Mouse (Mus musculus) lung, postnatal 4 days (tissue): ENCODE data around the gene Tlk1.

Source experiments
- DNase-seq, 2 experiments: peaks; one replicate each; pipeline ENCODE4 v3.0.0; 2021

Gene Tlk1

DNA sequence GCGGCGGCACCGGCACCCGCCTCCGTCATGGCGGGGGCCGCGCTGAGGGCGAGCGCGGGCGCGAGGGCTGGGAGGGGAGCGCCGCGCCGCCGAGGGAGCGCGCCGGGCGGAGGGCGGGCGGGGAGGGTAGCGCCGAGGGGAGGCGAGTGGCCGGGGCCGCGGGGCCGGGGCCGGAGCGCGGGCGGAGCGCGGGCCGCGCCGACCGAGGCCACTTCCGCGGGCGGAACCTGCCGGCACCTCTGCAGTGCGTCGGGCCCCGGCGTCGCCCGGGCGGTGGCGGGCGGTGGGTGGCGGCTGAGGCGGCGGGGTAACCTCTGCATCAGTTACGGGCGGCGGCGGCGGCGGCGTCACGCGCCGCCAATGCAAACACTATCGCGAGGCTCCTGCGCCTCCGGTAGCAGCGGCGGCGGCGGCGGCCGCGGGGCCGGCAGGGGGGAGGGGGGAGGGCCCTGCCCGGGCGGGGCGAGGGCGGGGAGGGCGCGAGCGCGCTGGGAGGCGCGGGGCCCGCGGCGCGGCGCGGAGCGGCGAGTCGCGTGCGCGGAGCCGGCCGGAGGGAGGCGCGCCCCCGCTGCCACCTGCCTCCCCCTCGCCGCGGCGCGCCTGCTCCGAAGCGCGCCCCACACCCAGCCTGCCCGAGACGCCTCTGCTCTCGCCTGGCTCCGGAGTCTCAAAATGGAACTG lies at the start of gene Tlk1:
Tlk1 (minus strand) TSS at position 358 of the 681 bp plus-strand sequence.
- DNase-seq, result peak; percentile 82 to 92

DNA sequence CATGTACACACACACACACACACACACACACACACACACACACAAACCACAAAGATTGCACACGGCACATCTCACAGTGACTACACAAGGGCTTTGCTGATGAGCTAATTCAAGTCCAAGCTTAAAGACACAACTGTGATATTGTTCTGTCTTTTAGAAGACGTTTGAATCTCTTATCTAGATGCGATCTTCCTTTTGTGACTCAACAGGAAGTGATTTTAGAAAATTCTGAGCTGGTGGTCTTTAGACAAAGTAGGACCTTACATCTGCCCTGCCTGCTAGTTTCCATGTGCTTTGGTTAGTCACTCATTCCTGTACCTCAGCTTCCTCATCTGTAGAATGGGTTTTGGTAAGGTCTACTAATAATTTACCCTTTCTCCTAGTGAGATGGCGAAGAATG lies 49.6 kb upstream of the Tlk1 start:
- no peak for DNase-seq

DNA sequence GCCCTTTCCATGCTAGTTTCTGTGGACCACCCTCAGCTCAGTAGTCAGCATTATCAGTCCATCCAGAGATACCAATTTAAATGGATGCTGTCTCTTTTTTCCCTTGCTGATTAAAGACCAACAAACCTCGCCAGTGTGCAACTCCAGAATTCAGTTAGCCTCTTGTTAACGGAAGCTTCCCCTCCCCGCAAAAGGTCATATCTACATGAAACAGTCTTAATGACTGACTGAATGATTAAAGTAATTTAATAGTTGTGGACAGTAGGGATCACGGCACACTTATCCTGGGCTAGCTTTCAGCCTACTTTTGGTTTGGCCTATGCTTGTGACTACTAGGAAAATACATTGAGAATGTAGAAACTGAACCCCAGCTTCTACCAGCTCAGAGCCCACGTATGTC lies 47.6 kb upstream of the Tlk1 start:
- DNase-seq, result no peak

DNA sequence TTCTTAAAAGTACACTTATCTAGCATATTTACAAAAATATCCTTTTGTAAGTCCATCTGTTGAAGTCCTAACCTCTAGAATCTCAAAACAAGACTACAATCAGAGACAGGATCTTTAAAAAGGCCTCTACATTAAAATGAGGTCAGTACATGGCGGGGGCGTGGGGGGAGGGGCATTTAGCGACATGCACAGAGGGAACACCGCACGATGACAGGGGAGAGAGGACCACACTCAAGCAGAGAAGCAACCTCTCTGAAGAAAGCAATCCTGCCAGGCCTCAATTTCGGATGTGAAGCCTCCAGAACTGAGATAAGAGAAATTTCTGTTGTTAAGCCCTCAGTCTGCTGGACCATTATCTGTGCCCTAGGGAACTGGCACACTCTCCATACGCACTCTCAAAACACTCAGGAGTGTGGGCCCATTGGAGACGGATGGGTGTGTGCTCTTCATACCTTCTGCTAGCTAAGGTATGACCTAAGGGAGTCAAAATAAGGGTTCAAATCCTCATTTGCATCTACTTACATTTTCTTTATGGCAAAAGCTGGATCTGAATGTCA lies 46.0 kb upstream of the Tlk1 start:
- no peak for DNase-seq

DNA sequence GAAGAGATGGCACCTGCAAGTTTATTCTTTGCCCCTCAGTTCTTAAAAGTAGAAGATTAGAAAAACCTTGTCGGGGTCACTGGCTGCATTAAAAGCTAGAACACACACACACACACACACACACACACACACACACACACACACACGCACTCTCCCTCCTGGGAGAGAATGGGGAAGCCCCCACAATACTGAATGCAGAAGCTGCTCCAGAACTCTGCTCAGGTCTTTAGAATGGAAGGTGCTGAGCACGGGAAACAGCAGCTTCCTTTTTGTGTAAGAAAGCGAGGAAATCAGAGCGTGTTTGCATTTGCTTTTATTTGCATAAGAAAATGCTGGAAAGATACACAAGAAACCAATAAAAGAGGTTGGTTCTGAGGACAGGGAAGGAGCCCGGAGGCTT lies 45.3 kb upstream of the Tlk1 start:
- DNase-seq, result no peak

DNA sequence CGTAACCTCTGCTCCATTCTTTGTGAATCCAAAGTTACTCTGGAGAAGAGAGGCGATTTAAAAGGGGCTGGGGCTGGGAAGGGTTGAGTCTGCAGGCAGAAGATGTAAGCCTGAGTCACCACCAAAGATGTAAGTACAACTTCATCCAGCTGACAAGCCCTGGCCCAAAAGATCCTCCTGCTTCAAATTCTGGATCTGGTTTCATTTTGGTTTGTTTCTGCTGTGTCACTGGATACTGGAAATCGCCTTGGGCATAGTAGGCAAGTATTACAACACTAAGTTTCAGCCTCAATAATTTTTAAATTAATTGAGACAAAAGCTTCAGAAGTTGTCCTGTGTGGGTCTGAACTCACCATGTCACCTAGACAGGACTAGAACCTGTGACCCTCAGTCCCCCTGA lies 43.6 kb upstream of the Tlk1 start:
- DNase-seq, result no peak

DNA sequence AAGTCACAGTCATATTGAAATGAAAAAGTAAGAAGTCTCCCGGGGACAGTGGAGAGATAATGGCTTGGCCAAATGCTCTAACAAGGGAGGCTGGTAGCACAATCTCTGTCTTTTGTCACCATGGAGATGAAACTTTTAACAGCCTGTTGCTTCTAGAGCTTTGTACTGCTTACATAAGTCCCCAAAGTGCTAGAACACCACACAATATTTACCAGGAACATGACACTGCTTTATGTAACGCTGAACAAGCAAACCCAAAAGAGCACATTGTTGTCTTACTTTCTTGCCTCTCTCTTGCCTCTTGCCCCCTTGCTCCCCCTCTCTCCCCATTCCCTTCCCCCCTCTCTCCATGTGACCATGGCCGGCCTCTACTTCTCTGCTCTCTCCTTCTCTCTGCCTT lies 41.7 kb upstream of the Tlk1 start:
- DNase-seq, result no peak

DNA sequence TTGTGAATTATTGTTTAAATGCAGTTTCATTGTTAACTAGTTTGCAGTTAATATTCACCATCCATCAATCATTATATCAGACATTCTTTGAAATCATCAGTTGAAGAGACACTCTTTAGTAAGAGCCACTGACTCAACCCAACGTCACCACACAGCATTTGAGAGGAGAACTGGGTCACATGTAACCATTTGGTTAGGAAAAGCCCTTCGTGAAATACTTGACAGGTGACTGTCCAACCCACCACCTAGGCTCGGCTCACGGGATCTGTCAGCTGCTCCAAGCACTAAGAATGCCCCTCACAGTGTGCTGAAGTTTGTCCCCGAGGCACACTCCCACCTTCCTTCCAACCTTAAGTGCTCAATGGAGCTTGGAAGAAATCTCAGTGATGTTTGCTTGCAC lies 37.4 kb upstream of the Tlk1 start:
- DNase-seq, result no peak

DNA sequence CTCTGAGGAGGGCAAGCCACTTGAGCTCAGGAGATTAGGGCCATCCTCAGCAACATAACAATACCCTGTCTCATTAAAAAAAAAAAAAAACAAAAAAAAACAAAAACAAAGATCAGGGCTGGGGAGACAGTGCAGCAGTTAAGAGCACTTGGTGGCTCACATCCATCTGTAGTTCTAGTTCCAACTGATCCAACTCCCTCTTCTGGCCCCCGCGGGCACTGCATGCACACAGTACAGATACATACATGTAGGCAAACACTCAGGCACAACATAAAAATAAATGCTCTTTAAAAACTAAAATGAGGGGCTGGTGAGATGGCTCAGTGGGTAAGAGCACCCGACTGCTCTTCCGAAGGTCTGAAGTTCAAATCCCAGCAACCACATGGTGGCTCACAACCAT lies 34.2 kb upstream of the Tlk1 start:
- DNase-seq, result no peak

DNA sequence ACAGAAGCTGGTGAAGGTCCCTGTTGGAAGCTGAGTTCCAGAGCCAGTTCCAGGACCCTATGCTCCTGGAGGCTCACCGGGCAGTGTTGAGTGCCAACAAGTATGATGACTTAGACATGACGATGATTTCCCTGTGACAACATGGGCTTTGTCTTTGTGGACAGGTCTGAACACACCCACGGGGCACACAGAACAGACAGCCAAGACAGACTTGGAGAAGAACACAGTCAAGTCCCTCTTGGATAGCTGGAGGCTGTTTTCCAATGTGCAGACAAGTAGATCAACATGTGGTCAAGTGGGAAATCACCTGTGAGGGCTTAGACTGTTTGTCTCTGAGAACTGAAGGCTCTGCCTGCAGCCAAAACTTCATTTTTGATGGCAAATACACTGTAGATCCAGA lies 31.4 kb upstream of the Tlk1 start:
- no peak for DNase-seq

DNA sequence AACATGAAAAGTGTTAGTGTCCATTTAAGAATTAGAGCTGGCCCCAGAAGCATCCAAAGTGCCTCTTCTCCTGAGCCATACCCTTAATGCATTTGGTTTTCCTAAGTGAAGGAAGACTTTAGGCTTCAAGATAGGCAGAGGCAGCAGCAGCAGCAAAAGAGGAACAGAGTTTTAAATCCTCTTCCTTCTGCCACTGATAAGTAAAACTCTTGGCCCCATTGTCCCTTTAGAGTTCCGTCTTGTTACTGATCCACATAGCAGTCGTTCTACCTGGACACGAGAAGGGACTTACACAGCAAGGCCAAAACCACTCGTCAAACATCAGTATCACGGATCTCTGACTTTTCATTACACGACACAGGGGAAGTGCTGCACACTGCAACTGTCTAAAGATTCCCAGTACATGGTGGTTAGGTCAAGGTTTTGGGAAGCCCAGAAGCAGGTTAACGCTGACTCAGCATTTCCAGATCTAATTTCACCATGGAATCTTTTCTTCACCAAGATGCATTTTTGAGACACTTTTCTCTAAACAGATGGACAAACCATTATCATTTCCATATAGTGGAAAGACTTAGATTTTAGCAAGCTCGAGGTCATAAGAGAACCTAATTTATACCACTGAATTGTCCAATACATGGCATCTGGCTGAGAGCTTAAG lies 28.8 kb upstream of the Tlk1 start:
- no peak for DNase-seq

DNA sequence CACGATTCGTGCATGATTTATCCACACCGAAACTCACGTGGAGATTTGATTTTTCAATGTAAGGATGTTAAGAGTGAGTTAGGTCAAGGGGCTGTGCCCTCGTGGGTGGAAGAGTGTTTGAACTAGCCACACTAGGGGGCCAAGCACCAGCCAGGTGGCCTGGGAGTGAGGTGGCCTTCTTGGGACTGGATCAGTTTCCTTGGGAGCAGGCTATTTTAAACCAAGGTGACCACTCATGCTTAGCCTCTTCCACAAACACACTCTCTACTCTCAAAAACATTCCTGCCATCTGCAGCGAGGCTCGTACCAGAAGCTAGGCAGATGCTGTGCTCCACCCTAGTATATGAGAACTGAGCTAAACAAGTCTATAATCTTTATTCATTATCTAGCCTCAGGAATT lies 27.8 kb upstream of the Tlk1 start:
- no peak for DNase-seq

DNA sequence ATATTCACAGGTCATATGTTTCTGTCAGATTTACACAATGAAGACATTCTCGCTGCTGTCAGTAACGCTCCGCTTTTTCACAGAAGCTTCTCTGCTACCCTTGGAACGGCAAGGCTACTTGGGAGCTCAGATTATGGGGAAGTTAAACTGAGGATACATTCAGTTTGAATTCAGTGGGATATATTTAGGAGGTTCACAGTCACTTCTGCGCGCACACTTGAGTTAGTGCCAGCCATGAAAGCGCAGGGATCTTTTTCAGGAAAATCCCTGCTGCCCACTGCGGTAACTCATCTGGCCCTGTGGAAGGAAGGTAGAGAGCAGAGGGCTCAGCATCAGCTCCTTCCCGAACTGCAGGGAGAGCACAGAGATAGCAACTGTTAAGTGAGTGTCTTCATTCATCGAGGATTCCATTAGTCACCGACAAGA lies 27.3 kb upstream of the Tlk1 start:
- no peak for DNase-seq

DNA sequence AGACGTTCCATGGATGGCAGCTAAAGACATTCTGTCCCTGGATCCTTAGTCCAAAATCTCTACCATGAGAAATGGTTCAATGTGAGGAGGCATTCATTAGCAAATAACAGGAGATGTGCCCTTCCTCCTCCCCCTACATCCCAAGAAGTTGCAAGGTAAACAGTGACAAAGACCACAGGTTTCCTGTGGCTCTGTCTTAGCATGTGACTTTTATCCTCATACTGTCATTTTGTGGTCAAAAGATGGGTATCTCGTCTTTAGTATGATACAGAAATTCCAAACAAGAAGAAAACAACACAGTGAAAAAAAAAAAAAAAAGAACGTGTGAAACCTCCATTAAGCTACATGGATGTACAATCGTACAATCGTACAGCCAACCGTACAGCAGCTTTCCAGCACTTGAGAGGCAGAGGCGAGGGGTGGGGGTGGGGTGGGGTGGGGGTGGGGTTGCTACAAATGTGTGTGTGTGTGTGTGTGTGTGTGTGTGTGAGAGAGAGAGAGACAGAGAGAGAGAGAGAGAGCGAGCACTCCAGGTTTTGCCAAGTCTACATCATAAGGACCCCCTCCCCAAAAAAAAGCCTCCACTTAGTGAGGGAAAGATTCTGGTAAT lies 26.8 kb upstream of the Tlk1 start:
- no peak for DNase-seq

DNA sequence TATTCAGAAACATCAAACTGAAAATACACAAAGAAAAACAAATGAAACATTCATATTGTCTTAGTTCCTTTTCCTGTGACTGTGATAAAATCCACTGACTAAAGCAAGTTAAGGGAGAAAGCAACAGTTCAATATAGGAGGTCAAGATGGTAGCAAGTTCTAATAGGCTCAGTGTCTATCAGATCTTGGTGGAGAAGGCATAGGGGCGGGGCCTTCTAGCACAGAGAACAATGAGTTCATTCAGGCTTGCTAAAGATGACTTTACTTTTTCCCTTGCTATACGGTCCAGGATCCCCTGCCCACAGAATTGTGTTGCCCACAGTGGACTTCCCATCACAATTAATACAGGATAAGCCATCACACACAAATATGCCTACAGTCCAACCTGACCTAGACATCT lies 20.3 kb upstream of the Tlk1 start:
- DNase-seq, result no peak

DNA sequence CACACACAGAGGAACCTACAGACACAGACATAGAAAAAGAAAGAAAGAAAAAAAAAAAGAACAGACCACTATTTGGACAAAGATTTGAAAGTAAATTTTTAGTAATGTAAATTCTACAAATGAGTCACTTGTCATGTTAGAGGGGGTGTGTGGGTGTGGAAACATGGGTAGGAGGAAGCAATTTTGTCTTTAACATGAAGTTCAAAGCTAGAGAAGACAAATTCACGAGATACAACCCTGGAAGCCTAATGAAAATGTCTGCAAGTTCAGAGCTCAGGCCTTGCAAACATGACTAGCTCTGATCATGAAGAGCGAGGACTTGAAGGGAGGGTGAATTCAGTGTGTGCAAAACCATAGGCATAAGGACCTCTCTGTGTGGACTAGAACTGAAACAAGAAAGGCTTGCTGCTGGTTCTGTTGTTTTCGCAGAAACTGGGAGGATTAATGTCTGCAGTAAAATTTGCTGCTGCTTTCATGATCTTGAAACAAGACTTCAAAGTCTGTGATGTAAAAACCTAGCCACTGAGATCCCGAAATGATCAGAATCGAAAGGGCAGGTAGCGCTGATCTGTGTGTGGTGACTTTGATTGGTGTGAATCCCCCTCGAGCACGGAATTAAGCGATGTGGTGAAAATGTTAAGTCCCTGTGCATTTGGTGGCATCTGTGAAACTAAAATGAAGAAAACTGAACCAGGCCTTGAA lies 19.3 kb upstream of the Tlk1 start:
- no peak for DNase-seq

DNA sequence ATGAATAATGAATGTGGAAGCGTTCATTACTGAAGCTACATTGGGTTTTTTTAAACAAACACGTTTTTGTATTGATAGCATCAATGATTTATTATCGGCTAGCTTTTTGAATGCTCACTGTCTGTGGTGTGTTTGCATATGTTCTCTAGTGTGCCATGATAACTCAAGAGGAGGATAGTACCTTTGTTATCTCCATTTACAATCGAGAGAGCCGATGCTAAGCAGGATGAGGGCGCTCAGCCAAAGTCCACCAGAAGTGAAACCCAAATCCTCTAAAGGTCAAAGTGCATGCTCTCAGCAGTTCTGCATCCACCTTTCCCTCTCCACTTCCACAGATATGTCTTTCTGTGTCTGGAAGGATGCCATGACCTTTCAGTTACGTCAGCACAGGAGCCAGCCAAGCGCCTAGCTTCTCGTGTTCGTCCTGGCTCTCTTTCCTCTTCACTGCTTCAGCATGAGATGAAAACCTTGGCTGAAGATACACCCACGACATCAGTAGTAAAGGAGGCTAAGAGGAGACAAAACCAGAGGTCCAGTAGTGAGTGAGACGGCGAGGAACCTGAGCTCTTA lies 16.6 kb upstream of the Tlk1 start:
- DNase-seq, result no peak

DNA sequence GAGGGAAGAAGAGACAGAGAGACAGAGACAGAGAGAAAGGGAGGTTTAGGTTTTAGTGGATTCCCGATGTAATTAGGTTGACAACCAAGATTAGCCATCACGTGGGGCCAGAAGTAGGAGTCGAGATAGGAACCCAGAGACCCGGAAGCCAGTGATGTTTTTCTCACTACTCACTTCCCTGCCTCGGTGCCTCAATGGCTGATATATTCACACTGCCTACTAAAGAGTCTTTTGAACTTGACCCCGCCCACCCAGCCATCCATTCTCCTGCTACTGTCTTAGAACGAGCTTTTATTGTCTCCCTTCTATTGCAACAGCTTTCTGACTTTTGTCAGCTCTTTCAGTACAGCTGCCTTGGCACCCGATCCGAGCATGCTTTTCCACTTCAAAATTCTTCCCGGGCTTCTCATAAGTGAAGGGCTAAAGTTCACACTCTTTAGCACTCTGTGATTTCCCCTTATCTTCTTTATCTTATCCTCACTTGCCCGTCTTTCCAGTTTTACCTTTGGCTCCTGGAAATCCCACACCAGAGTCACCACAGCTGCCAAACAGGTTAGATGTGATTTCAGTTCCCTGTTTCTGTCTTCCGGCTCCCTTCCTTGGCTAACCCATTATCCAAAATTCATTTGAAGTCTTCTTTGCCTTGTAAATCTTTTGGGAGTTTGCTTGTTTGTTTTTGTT lies 13.1 kb upstream of the Tlk1 start:
- DNase-seq, result peak; percentile 11 to 22

DNA sequence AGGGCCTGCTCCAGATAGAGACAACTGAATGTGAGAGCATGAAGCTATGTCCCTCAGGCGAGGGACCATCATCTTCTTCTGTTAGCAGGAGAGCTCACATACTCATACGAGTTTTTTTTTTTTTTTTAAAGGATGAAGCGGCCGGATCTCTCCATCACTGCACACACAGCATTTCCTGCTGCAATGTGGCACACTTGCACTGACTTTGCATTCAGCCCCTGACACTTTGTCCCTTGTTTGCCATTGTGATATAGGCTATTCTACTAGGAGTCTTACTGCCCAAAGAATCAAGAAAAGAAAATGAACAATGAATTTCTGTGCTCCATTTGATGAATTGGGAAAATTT lies 10.8 kb upstream of the Tlk1 start:
- DNase-seq, result no peak

DNA sequence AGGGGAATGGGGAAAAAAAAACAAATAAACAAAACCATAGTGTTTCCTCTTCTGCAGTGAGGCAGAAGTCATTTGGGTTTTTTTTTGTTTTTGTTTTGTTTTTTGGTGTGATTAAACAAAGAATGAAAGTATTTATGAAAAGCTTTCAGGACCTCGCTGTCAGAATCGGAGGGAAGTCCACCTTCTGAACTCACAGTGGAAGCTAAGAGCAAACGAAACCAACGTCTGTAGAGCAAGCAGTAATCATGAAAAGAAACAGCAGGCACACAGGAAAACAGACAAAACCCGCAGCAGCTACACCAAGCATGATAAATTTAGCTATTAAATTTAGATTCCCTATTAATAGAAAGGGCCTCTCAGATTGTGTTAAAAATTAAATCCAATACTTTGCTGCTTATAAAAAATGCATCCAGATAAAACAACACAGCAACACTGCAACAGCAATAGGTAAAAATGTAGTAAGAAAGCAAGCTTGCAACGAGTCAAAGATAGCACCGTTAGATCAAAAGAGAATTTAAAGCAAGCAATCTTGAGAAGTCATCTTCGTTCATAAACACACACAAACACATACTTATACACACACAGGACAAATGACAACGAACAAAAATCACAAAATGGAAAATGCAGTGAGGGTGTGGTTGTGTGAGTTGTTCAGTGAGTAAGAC lies 10.2 kb upstream of the Tlk1 start:
- no peak for DNase-seq

DNA sequence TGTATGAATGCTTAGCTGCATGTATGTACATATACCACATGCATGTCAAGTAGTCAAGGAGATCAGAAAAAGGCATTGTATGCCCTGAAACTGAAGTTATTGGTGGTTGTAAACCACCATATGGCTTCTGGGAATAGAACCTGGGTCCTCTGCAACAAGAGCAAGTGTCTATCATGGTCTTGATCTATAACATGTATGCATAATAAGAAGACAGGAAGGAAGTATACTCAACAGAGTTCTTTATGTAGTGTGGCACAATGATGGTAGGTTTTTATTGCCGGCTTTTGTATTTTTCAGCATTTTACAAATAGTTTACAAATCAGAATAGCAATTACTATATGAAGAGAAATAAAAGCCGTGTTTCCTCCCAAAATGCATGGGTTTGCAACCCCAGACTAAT lies 9.7 kb upstream of the Tlk1 start:
- DNase-seq, result no peak

DNA sequence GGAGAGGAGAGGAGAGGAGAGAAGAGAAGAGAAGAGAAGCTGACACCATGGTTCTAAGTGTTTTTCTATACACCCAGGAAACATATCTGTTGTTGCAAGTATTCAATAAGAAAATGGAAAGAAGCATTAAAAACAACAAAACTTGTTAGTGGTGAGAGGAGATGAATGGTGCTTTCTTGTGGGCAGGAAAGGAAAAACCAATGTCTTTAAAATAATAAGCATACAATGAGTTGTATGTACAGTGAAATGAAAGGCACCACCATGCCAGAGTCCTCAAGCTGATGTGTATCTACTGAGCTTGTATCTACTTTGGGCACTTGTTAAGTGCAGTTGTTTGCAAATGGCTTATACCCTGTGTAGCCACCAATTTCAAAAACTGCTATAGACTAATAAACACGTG lies 7.7 kb upstream of the Tlk1 start:
- DNase-seq, result no peak
